Mouse (Mus musculus) heart, postnatal 0 days (tissue): ENCODE results near the gene Lst1. TPM values are rescaled to one million over a fixed set of nuclear protein-coding genes. Genes with fewer than 3 reads are reported as not detected.

Experiments used
- ATAC-seq: fragments of 200-750 bp; cut with Nextera tagmentation; 2 replicates; pipeline ENCODE4 v1.8.0; 2017; ENCODE audit warnings: low read depth, moderate number of reproducible peaks, moderate library complexity; ENCODE audit not compliant: insufficient read depth
- DNase-seq: peaks from one replicate; pipeline ENCODE4 v3.0.0-alpha.2; 2016; ENCODE audit warnings: low spot score
- H3K27ac ChIP-seq: fragments of 300-500 bp; sonication (generic); 2 replicates; pipeline ENCODE4 v1.5.1; 2014; ENCODE audit warnings: low read depth, mild to moderate bottlenecking
- H3K27me3 ChIP-seq: fragments of 300-500 bp; sonication (generic); 2 replicates; pipeline ENCODE4 v1.6.1; 2014; ENCODE audit warnings: low read length, mixed read lengths; ENCODE audit not compliant: control insufficient read depth, insufficient read depth
- H3K36me3 ChIP-seq: fragments of 300-500 bp; sonication (generic); replicated peaks from 2 replicates; pipeline ENCODE4 v1.6.1; 2014; ENCODE audit warnings: low read length, mixed read lengths; ENCODE audit not compliant: control insufficient read depth, insufficient read depth
- H3K4me1 ChIP-seq: fragments of 300-500 bp; sonication (generic); 2 replicates; pipeline ENCODE4 v1.6.1; 2014; ENCODE audit warnings: antibody characterized with exemption; ENCODE audit not compliant: control insufficient read depth, insufficient read depth
- H3K4me2 ChIP-seq: fragments of 300-500 bp; sonication (generic); 2 replicates; pipeline ENCODE4 v1.6.1; 2014; ENCODE audit warnings: low read depth, mild to moderate bottlenecking, low read length, moderate library complexity
- H3K4me3 ChIP-seq: fragments of 300-500 bp; sonication (generic); 2 replicates; pipeline ENCODE4 v1.5.1; 2014; ENCODE audit warnings: low read depth, low read length
- H3K9ac ChIP-seq: fragments of 300-500 bp; sonication (generic); replicated peaks from 2 replicates; pipeline ENCODE4 v1.6.1; 2014; ENCODE audit warnings: low read depth, low read length, mixed read lengths
- H3K9me3 ChIP-seq: fragments of 300-500 bp; sonication (generic); replicated peaks from 2 replicates; pipeline ENCODE4 v1.6.1; 2016; ENCODE audit warnings: low read length; ENCODE audit not compliant: control insufficient read depth
- CTCF ChIP-seq: IDR thresholded peaks from 2 replicates; pipeline ENCODE4 v1.5.1; 2016; ENCODE audit warnings: antibody characterized with exemption, control low read depth, low read depth
- EP300 ChIP-seq: IDR thresholded peaks from 2 replicates; pipeline ENCODE4 v1.6.1; 2016; ENCODE audit warnings: antibody characterized with exemption, low read depth
- WGBS: fragments of 180-500 bp; shearing (Covaris S2); extraction: QIAGEN DNeasy Blood & Tissue Kit; methylation state at CpG from one replicate; pipeline ENCODE4 v1.1.7; 2014; 5-methylcytosine and 5-hydroxymethylcytosine counted together
- microRNA-seq: library from miRNA; unstranded; fragments of <30 nt; microRNA quantifications from one replicate; pipeline ENCODE4, GENCODE M21; 2016
- polyA plus RNA-seq: library from polyadenylated mRNA; unstranded; fragments of >200 nt; fragmentation: Nextera tagmentation; extraction: Ambion mirVana; gene quantifications from 2 replicates; pipeline ENCODE4 v1.2.1, GENCODE M21; 2015
- total RNA-seq: library from RNA; depleted of rRNA; stranded (reverse); fragments of >200 nt; gene quantifications from 2 replicates; pipeline ENCODE4 v1.2.3, GENCODE M21; 2014; ENCODE audit warnings: low replicate concordance; rRNA removed

Lst1 gene
- total and polyA plus RNA-seq, 2 experiments from 2014 or later, result 7.0 to 52.7 TPM

DNA sequence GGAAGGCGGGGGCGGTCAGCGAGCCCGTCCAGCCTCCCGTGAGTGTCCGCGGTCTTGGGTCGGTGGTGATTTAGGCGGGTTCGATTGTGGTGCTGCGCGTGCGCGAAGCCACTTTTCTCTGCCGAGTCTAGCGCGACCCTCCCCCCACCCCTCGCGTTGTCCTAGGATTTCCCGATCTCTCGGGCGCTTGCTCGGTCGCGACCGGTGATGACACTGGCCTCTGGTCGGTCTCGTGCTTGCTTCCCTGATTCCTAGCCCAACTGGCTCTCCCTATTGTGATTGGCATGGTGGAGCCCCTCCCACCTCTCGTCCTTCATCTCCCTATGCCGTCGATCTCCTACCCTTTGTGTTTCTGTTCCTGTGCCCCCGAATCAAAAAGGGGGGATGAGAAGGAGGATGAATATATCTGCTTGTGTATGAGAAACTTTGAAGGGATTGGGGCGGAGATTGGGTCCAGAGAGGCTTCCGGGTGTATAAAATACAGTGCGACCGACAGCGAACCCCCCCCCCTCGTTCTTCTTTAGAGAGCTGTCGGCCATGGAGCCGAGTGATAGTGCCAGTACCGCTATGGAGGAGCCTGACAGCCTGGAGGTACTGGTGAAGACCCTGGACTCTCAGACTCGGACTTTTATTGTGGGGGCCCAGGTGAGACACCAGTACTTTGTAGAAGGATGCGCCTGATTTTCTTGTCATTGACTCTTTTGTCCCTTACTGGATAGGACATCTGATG lies 52.5 kb downstream of the Lst1 start:
- Histone ChIP-seq H3K9ac (peak overlapping the region; percentile 80), H3K4me2 (peak overlapping the region; percentile 77), H3K4me3 (peak overlapping the region; percentile 84), H3K27me3 (no peaks in the 10 kb centered on the region), H3K4me1 (no peaks in the 10 kb centered on the region; the same call in 1 of the 2 replicates), H3K36me3 (peaks cover 26% of the 10 kb centered on the region), H3K9me3 (no peaks in the 10 kb centered on the region), H3K27ac (peak overlapping the region; percentile 96)
- peak; percentile 45 for ATAC-seq
- under 1% methylated on average over 42 of the region's 43 CpGs for WGBS
- TF ChIP-seq CTCF (no peak), EP300 (no peak; the same call in 1 of the 2 replicates)
- peak; percentile 83 for DNase-seq

Small RNA genes within 50 kb of the gene (microRNA-seq; reads per million reads assigned to microRNA genes)
- not detected for gene Mir6973a
- gene Mir6974, result not detected

Other genes with a start within 250 kb of the Lst1 start
Only the 30 nearest of the 38 such genes appear.
- gene Vwa7, start 171.9 kb downstream of the Lst1 start, total RNA-seq, result 0.77 and 0.92 TPM in 2 replicates
- 0.43 and 0.63 TPM in 2 replicates for gene Vwa7, start 171.9 kb downstream of the Lst1 start, polyA plus RNA-seq
- 2.1 and 9.6 TPM in 2 replicates for gene Sapcd1, start 160.4 kb downstream of the Lst1 start, total RNA-seq
- gene Sapcd1, start 160.4 kb downstream of the Lst1 start, polyA plus RNA-seq, result 0.77 and 1.2 TPM in 2 replicates
- 1.2 and 5.0 TPM in 2 replicates for gene Msh5, start 141.7 kb downstream of the Lst1 start, total RNA-seq
- gene Msh5, start 141.7 kb downstream of the Lst1 start, polyA plus RNA-seq, result 1.4 and 1.7 TPM in 2 replicates
- 194 and 223 TPM in 2 replicates for gene Clic1, start 138.5 kb downstream of the Lst1 start, total RNA-seq
- gene Clic1, start 138.5 kb downstream of the Lst1 start, polyA plus RNA-seq, result 203 and 205 TPM in 2 replicates
- 97.1 and 114 TPM in 2 replicates for gene Ddah2, start 129.4 kb downstream of the Lst1 start, total RNA-seq
- gene Ddah2, start 129.4 kb downstream of the Lst1 start, polyA plus RNA-seq, result 128 and 130 TPM in 2 replicates
- not detected in 2 replicates for gene Ly6g6c, start 123.1 kb downstream of the Lst1 start, total RNA-seq
- not detected in 2 replicates for gene Ly6g6c, start 123.1 kb downstream of the Lst1 start, polyA plus RNA-seq
- 0.15 TPM in 1 of 2 replicates, not detected in the other for gene Mpig6b, start 122.3 kb downstream of the Lst1 start, total RNA-seq
- 0.15 and 0.16 TPM in 2 replicates for gene Mpig6b, start 122.3 kb downstream of the Lst1 start, polyA plus RNA-seq
- gene Ly6g6e, start 111.5 kb downstream of the Lst1 start, total RNA-seq, result 1.6 TPM in 1 of 2 replicates, not detected in the other
- gene Ly6g6e, start 111.5 kb downstream of the Lst1 start, polyA plus RNA-seq, result 0.22 and 0.32 TPM in 2 replicates
- 3.8 TPM in 1 of 2 replicates, not detected in the other for gene Ly6g6d, start 110.4 kb downstream of the Lst1 start, total RNA-seq
- 3.0 and 3.3 TPM in 2 replicates for gene Ly6g6d, start 110.4 kb downstream of the Lst1 start, polyA plus RNA-seq
- gene Ly6g6f, start 102.8 kb downstream of the Lst1 start, total RNA-seq, result not detected in 2 replicates
- gene Ly6g6f, start 102.8 kb downstream of the Lst1 start, polyA plus RNA-seq, result 0.10 TPM in 1 of 2 replicates, not detected in the other
- 74.3 and 131 TPM in 2 replicates for gene Abhd16a, start 99.2 kb downstream of the Lst1 start, total RNA-seq
- 73.2 and 74.1 TPM in 2 replicates for gene Abhd16a, start 99.2 kb downstream of the Lst1 start, polyA plus RNA-seq
- not detected in 2 replicates for gene Ly6g5c, start 80.2 kb downstream of the Lst1 start, total RNA-seq
- gene Ly6g5c, start 80.2 kb downstream of the Lst1 start, polyA plus RNA-seq, result 0.25 and 0.26 TPM in 2 replicates
- 0.97 TPM in 1 of 2 replicates, not detected in the other for gene Ly6g5b, start 73.0 kb downstream of the Lst1 start, total RNA-seq
- 0.30 TPM in 1 of 2 replicates, not detected in the other for gene Ly6g5b, start 73.0 kb downstream of the Lst1 start, polyA plus RNA-seq
- gene Gpank1, start 67.0 kb downstream of the Lst1 start, total RNA-seq, result 4.2 and 24.1 TPM in 2 replicates
- 9.1 and 9.6 TPM in 2 replicates for gene Gpank1, start 67.0 kb downstream of the Lst1 start, polyA plus RNA-seq
- gene Csnk2b, start 66.4 kb downstream of the Lst1 start, total RNA-seq, result 239 and 244 TPM in 2 replicates
- 232 and 241 TPM in 2 replicates for gene Csnk2b, start 66.4 kb downstream of the Lst1 start, polyA plus RNA-seq
- gene D17H6S53E, start 62.1 kb downstream of the Lst1 start, total RNA-seq, result 22.3 and 135 TPM in 2 replicates
- 16.4 and 17.3 TPM in 2 replicates for gene D17H6S53E, start 62.1 kb downstream of the Lst1 start, polyA plus RNA-seq
- not detected in 2 replicates for gene Apom, start 56.4 kb downstream of the Lst1 start, total RNA-seq
- 0.11 TPM in 2 replicates for gene Apom, start 56.4 kb downstream of the Lst1 start, polyA plus RNA-seq
- 188 and 235 TPM in 2 replicates for gene Bag6, start 53.3 kb downstream of the Lst1 start, total RNA-seq
- gene Bag6, start 53.3 kb downstream of the Lst1 start, polyA plus RNA-seq, result 35.6 and 37.7 TPM in 2 replicates
- gene Prrc2a, start 23.5 kb downstream of the Lst1 start, total RNA-seq, result 99.2 and 120 TPM in 2 replicates
- gene Prrc2a, start 23.5 kb downstream of the Lst1 start, polyA plus RNA-seq, result 56.6 and 60.7 TPM in 2 replicates
- gene Aif1, start 12.4 kb downstream of the Lst1 start, total RNA-seq, result 1.8 TPM in 1 of 2 replicates, not detected in the other
- 6.5 and 7.5 TPM in 2 replicates for gene Aif1, start 12.4 kb downstream of the Lst1 start, polyA plus RNA-seq
- gene Ltb, start 6.0 kb upstream of the Lst1 start, total RNA-seq, result 0.27 and 1.0 TPM in 2 replicates
- gene Ltb, start 6.0 kb upstream of the Lst1 start, polyA plus RNA-seq, result 0.33 and 0.48 TPM in 2 replicates
- gene Tnf, start 13.6 kb upstream of the Lst1 start, total RNA-seq, result 0.53 TPM in 1 of 2 replicates, not detected in the other
- 0.12 and 0.21 TPM in 2 replicates for gene Tnf, start 13.6 kb upstream of the Lst1 start, polyA plus RNA-seq
- not detected in 2 replicates for gene Lta, start 16.9 kb upstream of the Lst1 start, total RNA-seq
- not detected in 2 replicates for gene Lta, start 16.9 kb upstream of the Lst1 start, polyA plus RNA-seq
- gene Gm16181, start 32.4 kb upstream of the Lst1 start, total RNA-seq, result 0.93 TPM in 1 of 2 replicates, not detected in the other
- gene Gm16181, start 32.4 kb upstream of the Lst1 start, polyA plus RNA-seq, result 0.81 and 0.87 TPM in 2 replicates
- gene Atp6v1g2, start 45.2 kb upstream of the Lst1 start, total RNA-seq, result 3.2 and 3.7 TPM in 2 replicates
- 10.6 and 10.7 TPM in 2 replicates for gene Atp6v1g2, start 45.2 kb upstream of the Lst1 start, polyA plus RNA-seq
- gene Nfkbil1, start 47.4 kb upstream of the Lst1 start, total RNA-seq, result 14.3 and 33.4 TPM in 2 replicates
- gene Nfkbil1, start 47.4 kb upstream of the Lst1 start, polyA plus RNA-seq, result 6.7 and 7.0 TPM in 2 replicates
- gene Ddx39b, start 53.3 kb upstream of the Lst1 start, total RNA-seq, result 148 and 162 TPM in 2 replicates
- 131 TPM in 2 replicates for gene Ddx39b, start 53.3 kb upstream of the Lst1 start, polyA plus RNA-seq
- 65.4 and 104 TPM in 2 replicates for gene H2-D1, start 74.3 kb upstream of the Lst1 start, total RNA-seq
- gene H2-D1, start 74.3 kb upstream of the Lst1 start, polyA plus RNA-seq, result 105 and 113 TPM in 2 replicates
- gene H2-Q1, start 132.0 kb upstream of the Lst1 start, total RNA-seq, result not detected in 2 replicates
- not detected in 2 replicates for gene H2-Q1, start 132.0 kb upstream of the Lst1 start, polyA plus RNA-seq
- not detected in 2 replicates for gene H2-Q2, start 153.8 kb upstream of the Lst1 start, total RNA-seq
- 0.14 and 0.22 TPM in 2 replicates for gene H2-Q2, start 153.8 kb upstream of the Lst1 start, polyA plus RNA-seq